Mouse (Mus musculus) intestine, postnatal 0 days (tissue): ENCODE measurements around the gene 6030468B19Rik. TPM values are rescaled to one million over a fixed set of nuclear protein-coding genes. Genes with fewer than 3 reads are reported as not detected.

Source experiments
- ATAC-seq: fragments of 200-750 bp; cut with Nextera tagmentation; 2 replicates; pipeline ENCODE4 v1.8.0; 2017; ENCODE audit warnings: mild to moderate bottlenecking, moderate TSS enrichment, moderate library complexity
- H3K27ac ChIP-seq: fragments of 300-500 bp; sonication (generic); 2 replicates; pipeline ENCODE4 v1.5.1; 2014; ENCODE audit warnings: mild to moderate bottlenecking, low read depth, low read length, moderate library complexity
- H3K27me3 ChIP-seq: fragments of 300-500 bp; sonication (generic); replicated peaks from 2 replicates; pipeline ENCODE4 v1.6.1; 2014; ENCODE audit warnings: low read length, mixed read lengths; ENCODE audit not compliant: control insufficient read depth, insufficient read depth
- H3K36me3 ChIP-seq: fragments of 300-500 bp; sonication (generic); 2 replicates; pipeline ENCODE4 v1.6.1; 2014; ENCODE audit warnings: mild to moderate bottlenecking, moderate library complexity; ENCODE audit not compliant: control insufficient read depth, insufficient read depth
- H3K4me1 ChIP-seq: fragments of 300-500 bp; sonication (generic); replicated peaks from 2 replicates; pipeline ENCODE4 v1.6.1; 2014; ENCODE audit warnings: antibody characterized with exemption, low read length, mixed read lengths; ENCODE audit not compliant: control insufficient read depth, insufficient read depth
- H3K4me2 ChIP-seq: fragments of 300-500 bp; sonication (generic); replicated peaks from 2 replicates; pipeline ENCODE4 v1.6.1; 2014; ENCODE audit warnings: low read depth, mild to moderate bottlenecking, moderate library complexity
- H3K4me3 ChIP-seq: fragments of 300-500 bp; sonication (generic); 2 replicates; pipeline ENCODE4 v1.5.1; 2014; ENCODE audit warnings: low read depth, low read length
- H3K9ac ChIP-seq: fragments of 300-500 bp; sonication (generic); 2 replicates; pipeline ENCODE4 v1.6.1; 2014; ENCODE audit warnings: mild to moderate bottlenecking, low read depth, low read length
- H3K9me3 ChIP-seq: fragments of 300-500 bp; sonication (generic); 2 replicates; pipeline ENCODE4 v1.6.1; 2016; ENCODE audit warnings: mixed run types; ENCODE audit not compliant: control insufficient read depth
- CTCF ChIP-seq: sonication (generic); IDR thresholded peaks from 2 replicates; pipeline ENCODE4 v1.5.1; 2016; ENCODE audit warnings: low read depth, mild to moderate bottlenecking, control low read depth, antibody characterized with exemption, moderate library complexity
- WGBS: fragments of 180-500 bp; shearing (Covaris S2); extraction: QIAGEN DNeasy Blood & Tissue Kit; methylation state at CpG from one replicate; pipeline ENCODE4 v1.1.7; 2014; 5-methylcytosine and 5-hydroxymethylcytosine counted together
- polyA plus RNA-seq: library from polyadenylated mRNA; unstranded; fragments of >200 nt; fragmentation: Nextera tagmentation; extraction: Ambion mirVana; gene quantifications from 2 replicates; pipeline ENCODE4 v1.2.1, GENCODE M21; 2015

6030468B19Rik gene
- not detected in 2 replicates for polyA plus RNA-seq

DNA sequence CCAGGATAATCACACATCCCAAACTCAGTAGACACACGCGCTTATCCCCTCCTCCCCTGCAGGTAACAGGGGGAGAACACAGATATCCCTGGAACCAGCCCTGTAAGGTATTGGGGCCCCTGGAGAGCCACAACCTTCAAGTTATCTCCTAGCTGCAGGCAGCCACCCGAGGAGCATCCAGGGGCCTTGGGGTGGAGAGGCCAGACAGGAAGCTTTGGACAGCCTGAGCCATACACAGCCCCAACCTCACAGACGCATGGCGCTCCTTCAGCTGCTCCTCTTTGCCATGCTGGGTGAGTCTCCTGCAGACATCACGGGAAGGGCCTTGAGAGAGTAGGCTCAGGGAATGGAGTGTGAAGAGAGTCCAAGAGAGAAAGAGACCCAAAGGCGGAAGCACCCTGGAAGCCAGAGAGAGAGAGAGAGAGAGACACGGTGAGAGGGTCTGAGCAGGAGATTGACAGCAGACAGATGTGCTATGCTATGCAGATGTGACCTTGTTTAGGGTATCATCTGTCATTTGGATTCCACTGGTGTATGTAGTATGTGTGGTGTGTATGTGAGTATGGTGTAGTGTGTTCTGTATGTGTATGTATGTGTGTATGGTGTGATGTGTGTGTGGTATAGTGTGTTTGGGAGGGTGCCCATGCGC is at the start of gene 6030468B19Rik:
Gene 6030468B19Rik (plus strand): TSS at position 150 of the 649 bp plus-strand sequence.
- 63% methylated on average over 9 of the region's 9 CpGs for WGBS
- TF ChIP-seq CTCF: no peak
- no peak within 1 kb of the TSS for H3K9ac ChIP-seq
- no peak within 1 kb of the TSS for H3K27ac ChIP-seq
- no peaks in the 10 kb centered on the region for H3K4me1 ChIP-seq
- no peak within 1 kb of the TSS for H3K4me3 ChIP-seq
- H3K36me3 ChIP-seq: no peaks in the 10 kb centered on the region
- ATAC-seq: no peak
- H3K4me2 ChIP-seq: no peak within 1 kb of the TSS
- no peaks in the 10 kb centered on the region for H3K9me3 ChIP-seq
- no peaks in the 10 kb centered on the region for H3K27me3 ChIP-seq

DNA sequence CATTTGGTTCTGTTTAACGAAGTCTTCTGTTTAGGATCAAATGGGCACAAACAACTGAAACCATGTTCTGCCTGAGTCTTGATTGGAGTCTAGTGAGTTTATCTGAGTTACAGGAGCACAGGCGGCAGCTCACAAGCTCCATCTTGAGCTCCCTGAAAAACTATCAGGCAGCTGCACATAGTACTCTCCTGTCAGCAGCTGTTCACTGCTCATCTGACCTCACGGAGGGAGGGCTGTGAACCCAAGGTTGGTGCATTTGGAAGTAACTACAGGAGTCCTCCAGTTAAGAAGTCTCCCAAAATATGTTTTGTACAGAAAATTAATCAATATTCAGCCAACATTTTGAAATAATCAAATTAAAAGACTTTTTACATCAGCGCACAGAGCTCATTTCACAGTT is 48.8 kb upstream of the 6030468B19Rik start:
- Histone ChIP-seq H3K27me3 (no peaks in the 10 kb centered on the region), H3K9me3 (no peaks in the 10 kb centered on the region), H3K4me1 (no peaks in the 10 kb centered on the region), H3K4me3 (no peak overlapping the region), H3K36me3 (peaks cover 92% of the 10 kb centered on the region), H3K27ac (no peak overlapping the region), H3K9ac (no peak overlapping the region), H3K4me2 (no peak overlapping the region)
- TF ChIP-seq CTCF: no peak
- WGBS: 90% methylated on average over 4 of the region's 4 CpGs
- no peak for ATAC-seq

DNA sequence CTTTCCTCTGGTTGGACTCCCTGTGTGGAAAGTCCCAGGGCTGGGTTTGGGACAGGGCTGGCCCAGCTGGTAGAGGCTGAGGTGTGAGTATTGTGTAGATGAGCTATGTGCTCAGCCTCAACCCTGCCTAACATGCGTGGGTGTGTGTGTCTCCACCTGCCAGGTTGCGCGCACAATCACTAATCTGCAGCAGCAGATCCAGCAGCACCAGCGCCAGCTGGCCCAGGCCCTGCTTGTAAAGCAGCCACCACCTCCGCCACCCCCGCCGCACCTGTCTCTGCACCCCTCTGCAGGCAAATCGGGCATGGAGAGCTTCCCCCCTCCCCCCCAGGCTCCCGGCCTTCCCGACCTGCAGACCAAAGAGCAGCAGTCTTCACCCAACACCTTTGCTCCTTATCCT is 48.0 kb upstream of the 6030468B19Rik start:
- no peak overlapping the region for H3K4me3 ChIP-seq
- no peaks in the 10 kb centered on the region for H3K27me3 ChIP-seq
- no peaks in the 10 kb centered on the region for H3K4me1 ChIP-seq
- H3K9ac ChIP-seq: no peak overlapping the region
- no peak overlapping the region for H3K27ac ChIP-seq
- 89% methylated on average over 8 of the region's 10 CpGs for WGBS
- TF ChIP-seq CTCF: no peak
- no peak for ATAC-seq
- H3K36me3 ChIP-seq: peaks cover 92% of the 10 kb centered on the region
- no peak overlapping the region for H3K4me2 ChIP-seq
- no peaks in the 10 kb centered on the region for H3K9me3 ChIP-seq

DNA sequence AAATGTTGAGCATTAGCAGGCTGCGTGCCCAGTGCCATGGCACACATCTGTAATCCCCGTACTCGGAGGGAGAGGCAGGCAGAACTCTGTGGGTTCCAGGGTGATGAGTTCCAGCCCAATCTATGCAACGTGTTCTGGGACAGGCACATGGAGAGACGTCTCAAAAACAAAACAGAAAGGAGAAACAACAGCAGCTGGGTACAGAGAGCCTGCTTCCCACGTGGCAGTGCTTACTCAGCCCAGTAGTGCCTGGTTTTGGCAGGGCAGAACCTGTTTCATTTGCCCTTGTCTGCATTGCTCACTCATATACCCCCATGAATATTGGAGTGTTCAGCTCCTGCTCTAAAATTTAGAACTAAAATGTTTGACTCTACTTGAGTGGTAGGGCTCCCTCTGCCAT is 45.9 kb upstream of the 6030468B19Rik start:
- TF ChIP-seq CTCF: no peak
- Histone ChIP-seq H3K4me3 (no peak overlapping the region), H3K27me3 (no peaks in the 10 kb centered on the region), H3K4me2 (no peak overlapping the region), H3K36me3 (peaks cover 93% of the 10 kb centered on the region), H3K4me1 (no peaks in the 10 kb centered on the region), H3K27ac (no peak overlapping the region), H3K9ac (no peak overlapping the region), H3K9me3 (no peaks in the 10 kb centered on the region)
- no peak for ATAC-seq
- WGBS: 78% methylated on average over 6 of the region's 6 CpGs

DNA sequence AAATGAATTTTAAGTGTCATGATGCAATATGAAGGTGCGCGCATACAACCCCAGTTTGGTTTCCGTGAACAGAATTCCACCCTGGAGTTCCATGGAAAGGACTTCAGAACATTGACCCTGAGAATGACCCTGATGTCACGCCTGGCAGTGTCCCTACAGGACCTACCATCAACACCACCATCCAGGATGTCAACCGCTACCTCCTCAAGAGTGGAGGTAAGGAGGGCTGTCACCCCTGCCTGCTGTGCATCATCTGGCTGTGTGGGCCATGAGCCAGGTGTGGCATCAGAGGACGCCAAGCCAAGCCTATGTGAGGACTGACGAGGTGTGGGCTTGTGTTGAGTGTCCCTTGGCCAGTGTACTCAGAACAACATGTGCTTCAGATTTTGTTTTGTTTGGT is 41.6 kb upstream of the 6030468B19Rik start:
- Histone ChIP-seq H3K36me3 (peaks cover 95% of the 10 kb centered on the region), H3K4me3 (no peak overlapping the region), H3K9ac (no peak overlapping the region), H3K4me2 (no peak overlapping the region), H3K4me1 (no peaks in the 10 kb centered on the region), H3K9me3 (no peaks in the 10 kb centered on the region), H3K27ac (no peak overlapping the region), H3K27me3 (no peaks in the 10 kb centered on the region)
- ATAC-seq: no peak
- 99% methylated on average over 7 of the region's 7 CpGs for WGBS
- no peak for TF ChIP-seq CTCF

DNA sequence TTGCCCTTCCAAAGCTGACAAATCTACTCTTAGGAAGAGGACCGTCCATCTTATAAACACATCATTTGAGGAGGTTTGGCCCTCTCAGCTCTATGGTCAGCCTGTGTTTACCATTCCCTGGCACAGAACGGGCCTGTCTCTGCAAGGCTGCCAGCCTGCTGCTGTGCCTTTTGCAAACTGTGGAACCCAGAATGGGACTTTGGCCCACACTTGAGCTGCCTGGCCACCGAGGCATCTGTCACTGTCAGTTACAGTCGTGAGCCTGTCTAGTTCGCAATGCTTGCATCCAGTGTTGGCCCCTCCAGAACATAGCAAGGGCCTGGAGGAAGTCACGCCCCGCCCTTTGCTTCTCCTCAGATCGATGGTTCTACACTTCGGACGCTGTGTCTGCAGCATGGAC is 38.2 kb upstream of the 6030468B19Rik start:
- ATAC-seq: no peak
- no peak overlapping the region for H3K4me2 ChIP-seq
- peaks cover 86% of the 10 kb centered on the region for H3K36me3 ChIP-seq
- H3K4me3 ChIP-seq: no peak overlapping the region
- no peak overlapping the region for H3K9ac ChIP-seq
- H3K27me3 ChIP-seq: no peaks in the 10 kb centered on the region
- no peaks in the 10 kb centered on the region for H3K9me3 ChIP-seq
- H3K27ac ChIP-seq: peak overlapping the region; percentile 35; the same call in 1 of the 2 replicates
- 82% methylated on average over 10 of the region's 10 CpGs for WGBS
- H3K4me1 ChIP-seq: no peaks in the 10 kb centered on the region
- no peak for TF ChIP-seq CTCF
